Mouse (Mus musculus): ENCODE measurements around the gene Ugt1a5. TPM values are rescaled to one million over a fixed set of nuclear protein-coding genes. Genes with fewer than 3 reads are reported as not detected.
"Not testable (repeated sequence)": the region's sequence is repeated elsewhere in the genome, so short reads cannot be mapped to it uniquely, and the experiment has no call there.

The Ugt1a5 gene
- polyA plus RNA-seq (2016; fragmentation: Nextera tagmentation; extraction: Ambion mirVana) = not detected in 2 replicates

DNA sequence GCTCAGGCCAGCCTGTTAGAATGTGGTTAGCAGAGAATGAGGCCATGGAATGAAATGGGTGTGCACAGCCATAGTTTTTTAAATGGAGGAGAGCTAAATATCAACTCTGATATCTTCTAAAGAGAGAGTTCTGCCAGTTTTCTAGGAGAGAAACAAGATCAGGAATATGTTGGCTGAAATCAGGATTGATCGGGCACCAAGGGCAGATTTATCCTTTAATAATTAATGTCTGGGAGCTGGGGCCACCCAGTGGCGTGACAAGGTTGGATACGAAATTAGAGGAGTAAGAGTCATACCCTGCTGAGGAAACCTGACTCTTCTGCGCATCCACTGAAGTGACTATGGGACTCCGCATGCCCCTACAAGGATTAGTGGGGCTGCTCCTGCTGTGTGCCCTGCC is at the start of gene Ugt1a5:
Gene Ugt1a5, plus strand, starts transcription at position 302 of the 400 bp plus-strand sequence.
- DNase-seq (ENCODE audit: low spot score) = no peak
- 82% methylated on average over 5 of the region's 5 CpGs for WGBS

GRCm38 (mm10) chr1:88120550-88120949 is 45.3 kb upstream of the Ugt1a5 start:
- DNase-seq (ENCODE audit: low spot score); H3K4me1 ChIP-seq; H3K27me3 ChIP-seq (ENCODE audit: low read depth, poor library complexity, severe bottlenecking); H3K4me3 ChIP-seq; H3K27ac ChIP-seq; H3K9me3 ChIP-seq (replicated peaks); H3K36me3 ChIP-seq: not testable (repeated sequence)
- WGBS = 5% methylated on average over 4 of the region's 4 CpGs

More for the DNA sequence above, at the start of gene Ugt1a5:
- no peak within 1 kb of the TSS for H3K27ac ChIP-seq
- H3K4me1 ChIP-seq = no peaks in the 10 kb centered on the region
- H3K36me3 ChIP-seq = no peaks in the 10 kb centered on the region
- no peaks in the 10 kb centered on the region for H3K27me3 ChIP-seq (ENCODE audit: low read depth, poor library complexity, severe bottlenecking)
- H3K9me3 ChIP-seq (replicated peaks) = no peaks in the 10 kb centered on the region
- no peak within 1 kb of the TSS for H3K4me3 ChIP-seq

DNA sequence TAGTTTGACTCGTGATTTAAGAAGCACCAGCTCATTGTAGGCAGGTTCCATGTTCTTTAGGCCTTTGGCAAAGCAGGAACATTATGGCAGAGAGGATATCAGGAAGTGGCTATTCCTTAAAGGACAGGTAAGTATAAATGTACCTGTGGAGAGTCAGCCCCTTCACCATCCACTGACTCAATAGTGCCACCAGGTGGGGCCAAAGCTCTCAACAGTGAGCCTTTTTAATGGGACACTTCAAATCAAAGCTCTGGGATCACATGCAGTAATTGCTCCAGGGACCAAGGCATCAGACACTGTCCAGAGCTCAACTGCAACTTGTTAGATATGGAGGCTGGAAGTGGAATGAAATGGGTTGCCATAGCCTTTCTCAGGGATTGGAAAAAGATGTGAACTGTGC is 44.3 kb upstream of the Ugt1a5 start:
- not testable (repeated sequence) for H3K4me1 ChIP-seq; H3K36me3 ChIP-seq; DNase-seq (ENCODE audit: low spot score); H3K9me3 ChIP-seq (replicated peaks); H3K27me3 ChIP-seq (ENCODE audit: low read depth, poor library complexity, severe bottlenecking); H3K4me3 ChIP-seq; H3K27ac ChIP-seq
- WGBS = no CpG with 5 or more reads among the region's 1 CpGs

- WGBS = 81% methylated on average over 4 of the region's 4 CpGs
- H3K4me1 ChIP-seq = not testable (repeated sequence)
These were observed 39.9 kb upstream of the Ugt1a5 start for GRCm38 (mm10) chr1:88125827-88126360.

GRCm38 (mm10) chr1:88129091-88129490 is 36.7 kb upstream of the Ugt1a5 start:
- DNase-seq (ENCODE audit: low spot score); H3K4me1 ChIP-seq; H3K27me3 ChIP-seq (ENCODE audit: low read depth, poor library complexity, severe bottlenecking); H3K9me3 ChIP-seq (replicated peaks); H3K4me3 ChIP-seq; H3K36me3 ChIP-seq; H3K27ac ChIP-seq: not testable (repeated sequence)
- 83% methylated on average over 2 of the region's 2 CpGs for WGBS

More at GRCm38 (mm10) chr1:88125827-88126360, 39.9 kb upstream of the Ugt1a5 start:
- not testable (repeated sequence) for H3K27me3 ChIP-seq (ENCODE audit: low read depth, poor library complexity, severe bottlenecking); DNase-seq (ENCODE audit: low spot score); H3K4me3 ChIP-seq; H3K27ac ChIP-seq; H3K36me3 ChIP-seq; H3K9me3 ChIP-seq (replicated peaks)

GRCm38 (mm10) chr1:88130223-88130622 is 35.6 kb upstream of the Ugt1a5 start:
- not testable (repeated sequence) for H3K27ac ChIP-seq; H3K27me3 ChIP-seq (ENCODE audit: low read depth, poor library complexity, severe bottlenecking); DNase-seq (ENCODE audit: low spot score); H3K4me3 ChIP-seq; H3K4me1 ChIP-seq; H3K9me3 ChIP-seq (replicated peaks); H3K36me3 ChIP-seq
- 78% methylated on average over 1 of the region's 1 CpGs for WGBS

DNA sequence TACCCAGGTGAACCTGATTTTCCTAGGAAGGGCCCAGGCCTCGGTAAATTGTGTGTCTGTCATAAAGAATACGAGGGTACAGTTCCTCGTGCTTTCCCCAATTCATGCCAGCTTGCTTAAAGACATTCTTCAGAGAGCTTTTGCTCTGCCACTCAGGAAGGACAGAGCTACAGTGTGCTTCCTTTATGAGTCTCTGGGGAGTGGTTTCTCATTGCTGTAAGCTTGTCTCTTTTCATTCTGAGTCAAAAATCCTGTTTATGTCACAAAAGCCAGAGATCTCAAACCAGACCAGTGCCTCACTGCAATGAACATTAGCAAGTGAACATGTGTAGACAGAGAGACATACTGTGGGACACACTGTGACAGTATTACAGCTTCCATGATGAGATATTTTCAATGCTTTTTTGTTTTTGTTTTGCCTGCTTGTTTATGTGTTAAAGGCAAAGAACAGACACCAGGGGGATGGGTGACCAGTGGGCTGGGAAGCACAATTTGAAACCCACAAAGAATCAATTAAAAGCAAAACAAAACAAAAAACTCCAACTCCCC is 31.8 kb upstream of the Ugt1a5 start:
- Histone ChIP-seq H3K4me3 (no peak overlapping the region), H3K4me1 (peaks cover 6% of the 10 kb centered on the region; the same call in 1 of the 2 replicates), H3K9me3 (replicated peaks) (no peaks in the 10 kb centered on the region), H3K36me3 (no peaks in the 10 kb centered on the region), H3K27ac (no peak overlapping the region), H3K27me3 (ENCODE audit: low read depth, poor library complexity, severe bottlenecking) (no peaks in the 10 kb centered on the region)
- 71% methylated on average over 3 of the region's 3 CpGs for WGBS
- DNase-seq (ENCODE audit: low spot score) = no peak

DNA sequence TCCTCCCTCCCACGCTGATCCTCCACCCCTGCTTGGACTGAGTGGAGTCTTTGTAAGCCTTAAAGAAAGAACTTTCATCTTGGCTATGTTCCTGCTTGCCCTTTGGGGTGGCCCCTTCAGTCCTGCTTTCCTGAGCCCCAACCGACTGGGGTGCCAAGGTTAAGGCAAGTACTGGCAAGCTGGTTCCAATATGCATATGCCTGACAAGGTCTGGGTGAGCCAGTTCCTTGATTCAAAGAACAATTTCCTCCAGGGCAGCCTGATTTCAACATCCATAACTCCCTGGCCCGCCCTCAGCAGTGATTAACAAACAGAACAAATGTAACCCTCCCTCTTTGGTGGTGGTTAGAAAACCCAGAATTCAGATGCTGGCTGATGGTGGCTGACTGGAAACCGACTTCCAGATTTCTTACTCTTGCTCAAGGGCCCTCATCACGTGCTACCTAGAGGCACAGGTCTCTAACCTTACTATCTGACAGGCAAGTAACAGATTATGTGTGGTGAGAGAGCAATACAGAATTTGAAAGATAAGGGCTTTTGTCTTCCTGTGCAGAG is 31.3 kb upstream of the Ugt1a5 start, which contains the start of gene Ugt1a6a:
Gene Ugt1a6a, plus strand, starts transcription at position 353 of the 555 bp plus-strand sequence.
- not testable (repeated sequence) for DNase-seq (ENCODE audit: low spot score); H3K9me3 ChIP-seq (replicated peaks); H3K36me3 ChIP-seq; H3K4me1 ChIP-seq; H3K4me3 ChIP-seq; H3K27me3 ChIP-seq (ENCODE audit: low read depth, poor library complexity, severe bottlenecking); H3K27ac ChIP-seq
- 61% methylated on average over 5 of the region's 5 CpGs for WGBS

- not testable (repeated sequence) for H3K9me3 ChIP-seq (replicated peaks); DNase-seq (ENCODE audit: low spot score); H3K27ac ChIP-seq; H3K36me3 ChIP-seq; H3K4me1 ChIP-seq; H3K27me3 ChIP-seq (ENCODE audit: low read depth, poor library complexity, severe bottlenecking); H3K4me3 ChIP-seq
- WGBS = 97% methylated on average over 6 of the region's 6 CpGs
These were observed 30.4 kb upstream of the Ugt1a5 start for GRCm38 (mm10) chr1:88135229-88135904.

- WGBS = 86% methylated on average over 2 of the region's 2 CpGs
- no peak for DNase-seq (ENCODE audit: low spot score)
- Histone ChIP-seq H3K4me3 (no peak overlapping the region), H3K27me3 (ENCODE audit: low read depth, poor library complexity, severe bottlenecking) (no peaks in the 10 kb centered on the region), H3K36me3 (no peaks in the 10 kb centered on the region), H3K27ac (no peak overlapping the region), H3K4me1 (peaks cover 6% of the 10 kb centered on the region; the same call in 1 of the 2 replicates), H3K9me3 (replicated peaks) (no peaks in the 10 kb centered on the region)
These were observed 29.2 kb upstream of the Ugt1a5 start for GRCm38 (mm10) chr1:88136646-88137045.

DNA sequence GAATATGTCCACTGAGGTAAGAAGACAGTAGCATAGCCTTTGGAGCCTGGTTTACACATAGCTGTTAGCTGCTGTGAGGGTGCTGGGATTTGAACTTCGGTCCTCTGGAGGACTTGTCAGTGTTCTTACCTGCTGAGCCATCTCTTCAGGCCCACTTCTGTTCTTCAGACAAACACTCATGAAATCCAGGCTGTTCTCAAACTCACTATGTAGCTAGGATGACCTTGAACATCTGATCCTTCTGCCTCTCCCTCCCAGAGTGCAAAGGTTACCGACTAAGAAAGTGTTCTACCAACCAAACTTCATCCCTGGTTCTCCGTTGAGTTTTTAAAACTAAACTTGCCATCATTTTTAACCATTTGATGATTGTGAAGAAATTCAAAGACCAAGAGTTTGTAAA is 28.5 kb upstream of the Ugt1a5 start:
- H3K36me3 ChIP-seq = no peaks in the 10 kb centered on the region
- H3K4me1 ChIP-seq = peaks cover 6% of the 10 kb centered on the region; the same call in 1 of the 2 replicates
- 92% methylated on average over 3 of the region's 3 CpGs for WGBS
- H3K4me3 ChIP-seq = no peak overlapping the region
- no peaks in the 10 kb centered on the region for H3K27me3 ChIP-seq (ENCODE audit: low read depth, poor library complexity, severe bottlenecking)
- no peaks in the 10 kb centered on the region for H3K9me3 ChIP-seq (replicated peaks)
- no peak overlapping the region for H3K27ac ChIP-seq
- no peak for DNase-seq (ENCODE audit: low spot score)

DNA sequence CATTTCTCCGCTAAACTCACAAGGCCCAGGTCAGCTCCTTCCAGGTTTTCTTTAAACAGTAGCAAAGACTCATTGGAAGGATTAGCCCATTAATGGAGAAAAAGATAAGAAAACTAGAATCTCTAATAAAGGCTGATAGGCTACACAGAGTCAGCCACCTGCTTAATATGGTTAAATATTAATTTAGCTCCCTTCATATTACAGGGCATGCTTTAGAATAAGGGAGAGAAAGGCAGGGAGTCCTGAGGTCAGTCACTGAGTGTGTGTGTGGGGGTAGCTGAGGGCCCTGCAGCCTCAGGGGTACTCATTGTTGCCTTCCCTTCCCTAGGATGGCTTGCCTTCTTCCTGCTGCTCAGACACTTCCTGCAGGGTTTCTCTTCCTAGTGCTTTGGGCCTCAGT is 27.7 kb upstream of the Ugt1a5 start:
- DNase-seq (ENCODE audit: low spot score) = no peak
- Histone ChIP-seq H3K4me3 (no peak overlapping the region), H3K27ac (no peak overlapping the region), H3K27me3 (ENCODE audit: low read depth, poor library complexity, severe bottlenecking) (no peaks in the 10 kb centered on the region), H3K36me3 (no peaks in the 10 kb centered on the region), H3K4me1 (peaks cover 6% of the 10 kb centered on the region; the same call in 1 of the 2 replicates), H3K9me3 (replicated peaks) (no peaks in the 10 kb centered on the region)
- WGBS = 94% methylated on average over 1 of the region's 1 CpGs

DNA sequence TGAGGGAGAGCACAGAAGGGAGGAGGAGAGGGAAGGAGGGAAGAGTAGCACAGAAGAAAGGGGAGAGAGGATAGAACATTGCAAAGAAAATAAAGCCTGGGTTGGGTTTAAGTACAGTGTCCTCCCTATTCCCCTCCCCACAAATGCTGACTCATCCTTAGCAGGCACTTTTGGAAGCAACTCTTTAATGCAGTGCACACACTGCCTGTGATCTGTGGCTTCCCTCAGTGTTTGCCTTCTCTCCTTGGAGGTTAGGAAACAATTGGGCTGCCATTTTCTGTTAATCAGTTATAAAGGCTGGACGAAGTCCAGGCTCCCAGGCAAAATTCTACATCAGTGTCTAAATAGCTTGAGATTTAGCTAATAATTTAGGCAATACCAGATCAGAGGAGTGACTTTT is 25.3 kb upstream of the Ugt1a5 start:
- DNase-seq (ENCODE audit: low spot score); H3K9me3 ChIP-seq (replicated peaks); H3K27me3 ChIP-seq (ENCODE audit: low read depth, poor library complexity, severe bottlenecking); H3K4me1 ChIP-seq; H3K4me3 ChIP-seq; H3K36me3 ChIP-seq; H3K27ac ChIP-seq: not testable (repeated sequence)
- WGBS = 85% methylated on average over 1 of the region's 1 CpGs
